ENCODE assay signal across 29 mouse cellular contexts in genomic region chr2:16731033-16731432, GRCm38 (mm10).
A peak's percentile ranks its signal among the peaks of the same experiment; 100 is the strongest.
DNase-seq lines count a peak whose midpoint lies in the region; ATAC-seq and TF ChIP-seq lines count a peak whose summit lies in the region.
"Had no signal": no experiment of that assay in that cellular context is flagged by ENCODE, and none has a peak within 500 bp of the region (broad histone marks: within the 10 kb centered on the region; RNA-seq: fewer than 3 reads in every experiment).

No protein-coding gene starts in this region.

- DNase-seq in lung, embryonic 14.5 days, result peak; percentile 68
- no peak for DNase-seq in lung, adult 2 months
- peak; percentile 46 for DNase-seq in lung, postnatal 10 days
- DNase-seq in lung, postnatal 25 days (ENCODE audit: low spot score), result peak; percentile 15
- peak; percentile 5 to 74 for DNase-seq in lung, postnatal 4 days
- DNase-seq in heart, postnatal 4 days, result no peak
- no peak for DNase-seq in kidney, postnatal 25 days
- DNase-seq in kidney, adult 11 months, result no peak
- DNase-seq: adrenal gland, adult 2 months; adrenal gland, postnatal 14 days; adrenal gland, postnatal 36 days; B cell, adult 2 months; cerebellum, adult 11-12 months; cerebellum, adult 2 months; cerebellum, adult 9-10 months; cerebellum, postnatal 10 days; cerebellum, postnatal 25 days had no signal

- H3K4me3 ChIP-seq in lung, embryonic 14.5 days (ENCODE audit: low read depth, low read length), result no peak overlapping the region
- H3K4me3 ChIP-seq in lung, adult 2 months (replicated peaks; ENCODE audit: extremely low read depth, low read depth, low read length), result no peak overlapping the region
- H3K4me3 ChIP-seq: embryonic facial prominence, embryonic 13.5 days; embryonic facial prominence, embryonic 15.5 days; erythroblast, embryonic 14.5 days; forebrain, embryonic 10.5 days; forebrain, embryonic 12.5 days had no signal

- no peak overlapping the region for H3K27ac ChIP-seq in lung, embryonic 14.5 days (ENCODE audit: low read depth)
- H3K27ac ChIP-seq: embryonic facial prominence, embryonic 13.5 days; embryonic facial prominence, embryonic 15.5 days; forebrain, embryonic 10.5 days; forebrain, embryonic 12.5 days had no signal

- H3K4me2 ChIP-seq in lung, embryonic 14.5 days, result no peak overlapping the region
- H3K4me2 ChIP-seq: embryonic facial prominence, embryonic 13.5 days; embryonic facial prominence, embryonic 15.5 days; forebrain, embryonic 12.5 days had no signal

- peak; percentile 63 for ATAC-seq in lung, embryonic 14.5 days (ENCODE audit: insufficient read depth)
- ATAC-seq: activated CD4-positive, CD25-positive, alpha-beta regulatory T cell, adult 4 months; CD4-positive, CD25-positive, alpha-beta regulatory T cell, adult 4 months; forebrain, embryonic 14.5 days; forebrain, embryonic 16.5 days; Patski had no signal

- 41% methylated on average over 5 of the region's 5 CpGs for WGBS in lung, embryonic 14.5 days
- 67% methylated on average over 5 of the region's 5 CpGs for WGBS in lung, adult 2 months

- no peaks in the 10 kb centered on the region for H3K36me3 ChIP-seq in lung, embryonic 14.5 days (ENCODE audit: insufficient read depth)
- H3K36me3 ChIP-seq: embryonic facial prominence, embryonic 13.5 days; embryonic facial prominence, embryonic 15.5 days; forebrain, embryonic 10.5 days; forebrain, embryonic 12.5 days; G1E had no signal

- 0 out of 2 replicates have a peak, but pooled peaks cover 2% of the 10 kb centered on the region for H3K4me1 ChIP-seq in lung, embryonic 14.5 days (ENCODE audit: insufficient read depth)
- no peaks in the 10 kb centered on the region for H3K4me1 ChIP-seq in lung, adult 2 months (ENCODE audit: control insufficient read depth, insufficient read depth, low read length)
- H3K4me1 ChIP-seq: embryonic facial prominence, embryonic 13.5 days; embryonic facial prominence, embryonic 15.5 days; forebrain, embryonic 10.5 days; forebrain, embryonic 12.5 days had no signal

- no peaks in the 10 kb centered on the region for H3K9me3 ChIP-seq in lung, embryonic 14.5 days (ENCODE audit: low read depth, low read length)
- H3K9me3 ChIP-seq: embryonic facial prominence, embryonic 13.5 days; embryonic facial prominence, embryonic 15.5 days; forebrain, embryonic 10.5 days; forebrain, embryonic 12.5 days; G1E had no signal

- TF ChIP-seq POLR2A in lung, adult 2 months (IDR thresholded peaks at IDR 0.05; ENCODE audit: borderline replicate concordance, extremely low read depth, low read depth, low read length), result no peak

- no peak for TF ChIP-seq CTCF in lung, embryonic 14.5 days (IDR thresholded peaks at IDR 0.05; ENCODE audit: low read depth)
- no peak for TF ChIP-seq CTCF in lung, adult 2 months (IDR thresholded peaks at IDR 0.05; ENCODE audit: insufficient read depth, low read length)

- H3K9ac ChIP-seq in lung, embryonic 14.5 days, result no peak overlapping the region
- H3K9ac ChIP-seq: embryonic facial prominence, embryonic 13.5 days; embryonic facial prominence, embryonic 15.5 days; forebrain, embryonic 12.5 days had no signal

- no peaks in the 10 kb centered on the region for H3K27me3 ChIP-seq in lung, embryonic 14.5 days (ENCODE audit: insufficient read depth, low read length)
- H3K27me3 ChIP-seq: CH12.LX; embryonic facial prominence, embryonic 13.5 days; embryonic facial prominence, embryonic 15.5 days; forebrain, embryonic 12.5 days; Patski had no signal

Comparison
In these comparisons a context has a peak if more than half of its experiments do, and no peak if none do; other contexts are left out.
1. DNase-seq: peak in lung, embryonic 14.5 days (single experiment), lung, postnatal 10 days (single experiment), lung, postnatal 25 days (single experiment) and lung, postnatal 4 days (2 of 2); none in lung, adult 2 months (single experiment), heart, postnatal 4 days (single experiment), kidney, postnatal 25 days (0 of 2) and kidney, adult 11 months (single experiment).